Mouse (Mus musculus) kidney, postnatal 0 days (tissue): Measurements from ENCODE around the gene Txndc8. TPM values are rescaled to one million over a fixed set of nuclear protein-coding genes. Genes with fewer than 3 reads are reported as not detected.

ENCODE experiments used
- ATAC-seq: fragments of 200-750 bp; cut with Nextera tagmentation; replicated peaks from 2 replicates; pipeline ENCODE4 v1.8.0; 2017; ENCODE audit warnings: low read depth, moderate number of reproducible peaks, moderate TSS enrichment, moderate library complexity; ENCODE audit not compliant: low FRiP score
- DNase-seq: peaks from one replicate; pipeline ENCODE4 v3.0.0-alpha.2; 2016; ENCODE audit warnings: low spot score
- H3K27ac ChIP-seq: fragments of 300-500 bp; sonication (generic); 2 replicates; pipeline ENCODE4 v1.5.1; 2014; ENCODE audit warnings: mild to moderate bottlenecking
- H3K27me3 ChIP-seq: fragments of 300-500 bp; sonication (generic); 2 replicates; pipeline ENCODE4 v1.6.1; 2014; ENCODE audit warnings: low read length, mixed read lengths; ENCODE audit not compliant: insufficient read depth
- H3K36me3 ChIP-seq: fragments of 300-500 bp; sonication (generic); 2 replicates; pipeline ENCODE4 v1.6.1; 2014; ENCODE audit warnings: low read length, mixed read lengths; ENCODE audit not compliant: insufficient read depth
- H3K4me1 ChIP-seq: fragments of 300-500 bp; sonication (generic); replicated peaks from 2 replicates; pipeline ENCODE4 v1.6.1; 2014; ENCODE audit warnings: antibody characterized with exemption, low read length, mixed read lengths; ENCODE audit not compliant: insufficient read depth
- H3K4me2 ChIP-seq: fragments of 300-500 bp; sonication (generic); 2 replicates; pipeline ENCODE4 v1.6.1; 2014; ENCODE audit warnings: mild to moderate bottlenecking, low read length, moderate library complexity, mixed read lengths
- H3K4me3 ChIP-seq: fragments of 300-500 bp; sonication (generic); replicated peaks from 2 replicates; pipeline ENCODE4 v1.5.1; 2014; ENCODE audit warnings: low read depth, low read length
- H3K9ac ChIP-seq: fragments of 300-500 bp; sonication (generic); 2 replicates; pipeline ENCODE4 v1.6.1; 2014; ENCODE audit warnings: low read depth, low read length
- H3K9me3 ChIP-seq: fragments of 300-500 bp; sonication (generic); replicated peaks from 2 replicates; pipeline ENCODE4 v1.6.1; 2016; ENCODE audit warnings: low read length, inconsistent platforms, mixed read lengths
- CTCF ChIP-seq: IDR thresholded peaks from 2 replicates; pipeline ENCODE4 v1.5.1; 2016; ENCODE audit warnings: antibody characterized with exemption, low read depth, mild to moderate bottlenecking, moderate library complexity
- WGBS: fragments of 180-500 bp; shearing (Covaris S2); extraction: QIAGEN DNeasy Blood & Tissue Kit; methylation state at CpG from one replicate; pipeline ENCODE4 v1.1.7; 2014; 5-methylcytosine and 5-hydroxymethylcytosine counted together
- polyA plus RNA-seq: library from polyadenylated mRNA; unstranded; fragments of >200 nt; fragmentation: Nextera tagmentation; extraction: Ambion mirVana; gene quantifications from 2 replicates; pipeline ENCODE4 v1.2.1, GENCODE M21; 2015

Txndc8 gene
- polyA plus RNA-seq, result not detected in 2 replicates

DNA sequence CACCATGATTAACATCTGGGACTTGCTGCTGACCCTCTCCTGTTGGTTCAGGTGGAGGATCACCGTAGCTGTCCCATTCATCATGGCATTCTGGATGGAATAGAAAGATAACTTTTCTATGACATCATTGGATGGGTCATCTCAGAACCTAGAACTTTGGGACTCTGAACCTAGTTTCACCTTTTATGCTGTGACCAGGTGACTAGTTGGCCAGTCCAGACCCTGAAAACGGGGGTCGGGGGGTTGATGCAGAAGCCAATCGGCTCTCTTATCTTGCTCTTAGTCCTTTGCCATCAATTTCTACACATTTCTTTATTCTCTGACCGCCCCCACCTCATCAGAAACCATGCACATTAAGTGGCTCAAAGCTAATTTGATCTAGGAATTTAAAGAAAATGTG lies at the start of gene Txndc8:
TSS of gene Txndc8 (minus strand) at position 101 of the 400 bp plus-strand sequence.
- WGBS, result 88% methylated on average over 5 of the region's 5 CpGs
- no peak within 1 kb of the TSS for H3K4me3 ChIP-seq
- no peaks in the 10 kb centered on the region for H3K27me3 ChIP-seq
- DNase-seq (no peak), ATAC-seq (no peak)
- no peaks in the 10 kb centered on the region for H3K36me3 ChIP-seq
- H3K9me3 ChIP-seq, result no peaks in the 10 kb centered on the region
- H3K27ac ChIP-seq, result no peak within 1 kb of the TSS
- no peak for TF ChIP-seq CTCF
- no peak within 1 kb of the TSS for H3K9ac ChIP-seq
- no peak within 1 kb of the TSS for H3K4me2 ChIP-seq
- no peaks in the 10 kb centered on the region for H3K4me1 ChIP-seq

DNA sequence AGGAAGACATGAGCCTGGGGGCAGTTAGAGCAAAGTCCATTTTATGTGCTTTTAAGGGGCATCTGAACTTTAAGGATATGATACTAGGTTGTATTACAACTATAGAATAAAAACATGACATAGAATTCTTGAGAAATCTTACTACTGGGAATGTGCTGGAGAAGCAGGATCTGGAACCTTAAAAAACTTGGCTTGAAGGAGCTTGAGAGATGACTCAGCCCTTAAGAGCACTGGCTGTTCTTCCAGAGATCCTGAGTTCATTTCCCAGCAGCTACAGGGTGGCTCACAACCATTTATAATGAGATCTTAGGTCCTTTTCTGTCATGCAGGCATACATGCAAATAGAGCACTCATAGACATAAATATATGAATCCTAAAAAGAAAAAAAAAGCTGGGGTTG lies 46.7 kb upstream of the Txndc8 start:
- Histone ChIP-seq H3K4me3 (no peak overlapping the region), H3K9me3 (no peaks in the 10 kb centered on the region), H3K4me2 (no peak overlapping the region), H3K4me1 (no peaks in the 10 kb centered on the region), H3K27me3 (no peaks in the 10 kb centered on the region), H3K36me3 (no peaks in the 10 kb centered on the region), H3K27ac (no peak overlapping the region), H3K9ac (no peak overlapping the region)
- no peak for ATAC-seq
- no peak for TF ChIP-seq CTCF
- DNase-seq, result no peak

DNA sequence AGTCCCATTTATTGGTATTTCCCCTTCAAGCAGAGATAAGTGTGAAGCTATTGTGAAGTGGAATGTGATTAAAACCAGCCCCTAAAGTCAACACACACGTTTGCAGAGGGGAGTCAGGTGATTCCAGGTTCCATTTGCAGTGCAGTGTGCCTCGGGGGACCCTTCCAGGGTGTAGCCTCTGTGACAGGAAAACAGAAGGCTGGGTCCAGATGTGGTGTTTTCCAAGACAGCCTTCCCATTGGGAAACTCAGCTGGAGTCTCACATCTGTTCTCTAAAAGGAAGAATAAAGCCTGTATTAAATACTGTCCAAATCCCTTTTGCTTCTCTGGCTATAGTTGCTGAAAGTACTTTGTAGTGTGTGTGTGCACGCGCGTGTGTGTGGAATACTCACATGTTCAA lies 45.5 kb upstream of the Txndc8 start:
- Histone ChIP-seq H3K4me3 (no peak overlapping the region), H3K36me3 (no peaks in the 10 kb centered on the region), H3K27me3 (no peaks in the 10 kb centered on the region), H3K9ac (no peak overlapping the region), H3K27ac (no peak overlapping the region), H3K9me3 (no peaks in the 10 kb centered on the region), H3K4me1 (no peaks in the 10 kb centered on the region), H3K4me2 (no peak overlapping the region)
- ATAC-seq, result no peak
- WGBS, result 76% methylated on average over 5 of the region's 5 CpGs
- no peak for TF ChIP-seq CTCF
- DNase-seq, result no peak

DNA sequence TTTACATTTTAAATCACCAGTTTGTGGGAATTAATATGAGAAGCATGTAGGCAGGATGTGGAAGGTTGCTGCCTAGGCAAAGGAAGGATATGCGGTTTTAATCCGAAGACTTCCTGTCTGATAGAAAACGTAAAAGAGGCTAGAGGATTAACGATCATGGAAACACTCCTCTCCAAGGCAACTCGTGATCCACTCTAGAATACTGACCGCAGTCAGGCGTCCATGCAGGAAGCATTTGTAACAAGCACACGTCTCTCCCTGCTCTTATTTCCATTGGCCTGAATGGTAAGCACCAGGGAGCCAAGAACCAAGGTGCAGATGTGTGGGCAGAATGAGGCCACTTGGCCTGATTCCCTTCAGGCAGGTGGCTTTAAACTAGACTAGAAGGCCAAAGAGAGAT lies 41.8 kb upstream of the Txndc8 start:
- Histone ChIP-seq H3K27me3 (no peaks in the 10 kb centered on the region), H3K36me3 (no peaks in the 10 kb centered on the region), H3K4me3 (no peak overlapping the region), H3K9me3 (no peaks in the 10 kb centered on the region), H3K4me1 (no peaks in the 10 kb centered on the region), H3K27ac (no peak overlapping the region), H3K9ac (no peak overlapping the region), H3K4me2 (no peak overlapping the region)
- no peak for TF ChIP-seq CTCF
- peak; percentile 11 for DNase-seq
- 40% methylated on average over 8 of the region's 8 CpGs for WGBS
- no peak for ATAC-seq

DNA sequence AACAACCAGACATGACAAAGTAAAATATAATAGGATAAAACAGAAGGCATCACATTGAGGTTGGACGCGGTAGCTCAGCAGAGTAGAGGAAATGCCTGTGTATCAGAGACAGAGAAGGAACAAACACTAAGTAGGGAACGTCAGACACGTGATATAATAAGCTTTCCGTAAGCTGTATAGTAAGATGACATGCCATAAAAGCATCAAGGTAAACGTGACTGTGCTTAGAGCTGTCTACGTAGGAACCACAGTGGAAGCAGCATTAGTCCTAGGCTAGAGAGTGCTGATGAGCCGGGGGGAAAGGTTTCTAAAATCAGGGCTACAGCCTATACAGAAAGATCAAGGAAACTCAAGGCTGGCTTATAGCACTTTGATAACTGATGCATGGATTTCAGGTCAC lies 41.4 kb upstream of the Txndc8 start:
- H3K36me3 ChIP-seq, result no peaks in the 10 kb centered on the region
- no peak for TF ChIP-seq CTCF
- H3K27me3 ChIP-seq, result no peaks in the 10 kb centered on the region
- no peak overlapping the region for H3K9ac ChIP-seq
- WGBS, result 70% methylated on average over 8 of the region's 8 CpGs
- H3K4me2 ChIP-seq, result no peak overlapping the region
- no peak overlapping the region for H3K4me3 ChIP-seq
- DNase-seq (no peak), ATAC-seq (no peak)
- no peaks in the 10 kb centered on the region for H3K4me1 ChIP-seq
- no peak overlapping the region for H3K27ac ChIP-seq
- no peaks in the 10 kb centered on the region for H3K9me3 ChIP-seq

DNA sequence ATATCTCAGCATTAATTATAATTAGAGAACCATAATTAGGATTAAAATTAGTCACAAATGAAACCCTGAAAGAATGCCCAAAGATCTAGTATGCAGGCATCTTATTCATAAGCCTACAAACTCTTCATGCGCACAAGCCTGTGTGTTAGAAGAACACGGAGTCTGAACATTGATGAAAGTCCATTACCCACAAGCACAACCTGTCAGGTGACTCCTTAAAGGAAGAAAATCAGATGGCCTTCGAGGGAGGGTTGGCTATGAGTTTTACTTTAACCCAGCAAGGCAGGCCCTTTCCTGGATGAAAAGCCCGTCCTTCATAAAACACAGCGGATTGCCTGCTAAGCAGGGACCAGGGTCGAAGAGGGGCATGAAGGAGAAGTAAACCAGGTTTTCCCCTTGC lies 35.9 kb upstream of the Txndc8 start:
- Histone ChIP-seq H3K36me3 (no peaks in the 10 kb centered on the region), H3K9ac (no peak overlapping the region), H3K9me3 (no peaks in the 10 kb centered on the region), H3K4me1 (no peaks in the 10 kb centered on the region), H3K27me3 (no peaks in the 10 kb centered on the region), H3K27ac (no peak overlapping the region), H3K4me2 (no peak overlapping the region), H3K4me3 (no peak overlapping the region)
- no peak for DNase-seq
- 72% methylated on average over 6 of the region's 6 CpGs for WGBS
- no peak for TF ChIP-seq CTCF
- peak; percentile 49 for ATAC-seq

DNA sequence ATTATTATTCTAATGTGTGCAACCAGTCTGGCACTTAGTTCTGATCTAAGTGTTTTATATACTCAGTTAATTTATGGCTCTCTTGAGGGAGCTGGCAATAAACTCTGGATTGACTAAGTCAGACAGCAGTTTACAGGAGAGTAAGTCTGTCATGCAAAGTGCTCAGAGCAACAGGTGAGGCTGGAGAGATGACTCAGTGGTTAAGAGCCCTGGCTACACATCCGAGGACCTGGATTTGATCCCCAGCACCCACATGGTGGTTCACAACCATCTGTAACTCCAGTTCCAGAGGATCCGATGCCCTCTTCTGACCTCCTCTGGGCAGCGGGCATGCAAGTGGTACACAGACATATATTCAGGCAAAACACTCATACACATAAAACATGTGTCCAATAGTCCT lies 35.4 kb upstream of the Txndc8 start:
- Histone ChIP-seq H3K4me3 (no peak overlapping the region), H3K27ac (no peak overlapping the region), H3K4me1 (no peaks in the 10 kb centered on the region), H3K27me3 (no peaks in the 10 kb centered on the region), H3K9me3 (no peaks in the 10 kb centered on the region), H3K9ac (no peak overlapping the region), H3K4me2 (no peak overlapping the region), H3K36me3 (no peaks in the 10 kb centered on the region)
- TF ChIP-seq CTCF, result no peak
- 91% methylated on average over 3 of the region's 3 CpGs for WGBS
- ATAC-seq (no peak), DNase-seq (no peak)
